Mouse (Mus musculus): ENCODE measurements around the gene Samd8. TPM values are rescaled to one million over a fixed set of nuclear protein-coding genes. Genes with fewer than 3 reads are reported as not detected.

The Samd8 gene
- 10 to 100 TPM; 33.2 to 33.7 TPM for total RNA-seq (2021)
- long read RNA-seq, experiment 1, partial matches to known transcripts: 0 of 2 reads
- long read RNA-seq, experiment 1, other reads (novel, unspliced or antisense): 2 of 2 reads
- long read RNA-seq, experiment 2, partial matches to known transcripts: 1 of 11 reads
- long read RNA-seq, experiment 2, other reads (novel, unspliced or antisense): 8 of 11 reads

DNA sequence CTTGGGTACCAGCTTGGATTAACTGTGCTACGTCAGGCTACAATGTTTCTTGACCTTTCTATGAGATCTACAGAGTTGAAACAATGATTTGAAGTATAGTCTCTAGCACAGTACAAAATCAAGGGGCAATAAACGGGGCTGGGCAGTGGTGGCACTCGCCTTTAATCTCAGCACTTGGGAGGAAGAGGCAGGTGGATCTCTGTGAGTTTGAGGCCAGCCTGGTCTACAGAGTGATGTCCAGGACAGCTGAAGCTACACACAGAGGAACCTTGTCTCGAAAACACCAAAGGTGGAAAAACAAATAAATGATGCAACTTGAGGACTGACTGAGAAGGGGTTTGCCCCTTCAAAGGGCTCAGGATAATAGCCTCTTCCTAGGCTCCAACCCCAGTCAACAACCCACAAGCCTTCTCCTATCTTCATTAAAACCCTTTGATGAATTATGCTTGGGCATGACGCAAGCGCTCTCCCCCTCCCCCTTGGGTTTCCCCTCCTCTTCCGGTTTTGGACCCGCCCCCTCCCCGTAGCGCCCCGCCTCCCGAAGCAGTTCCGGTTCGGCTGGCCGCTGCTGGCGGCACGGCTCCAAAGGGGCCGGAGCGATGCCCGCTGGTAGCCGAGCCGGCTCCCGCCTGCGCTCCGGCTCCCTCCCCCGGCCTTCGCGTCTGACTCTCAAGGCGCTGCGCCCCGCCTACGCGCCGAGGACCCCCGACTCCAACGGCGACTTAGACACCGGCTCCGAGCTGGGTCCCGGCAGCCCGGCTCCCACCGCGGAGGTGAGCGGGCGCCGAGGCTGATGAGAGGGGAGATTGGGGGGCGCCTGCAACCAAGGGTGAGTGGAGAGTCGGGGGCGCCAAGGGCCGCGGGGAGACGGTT is at the start of gene Samd8:
Gene Samd8, plus strand, starts transcription at position 524 of the 873 bp plus-strand sequence.
- DNase-seq (ENCODE audit: low spot score in 2 of 2): peak; percentile 70 to 79

DNA sequence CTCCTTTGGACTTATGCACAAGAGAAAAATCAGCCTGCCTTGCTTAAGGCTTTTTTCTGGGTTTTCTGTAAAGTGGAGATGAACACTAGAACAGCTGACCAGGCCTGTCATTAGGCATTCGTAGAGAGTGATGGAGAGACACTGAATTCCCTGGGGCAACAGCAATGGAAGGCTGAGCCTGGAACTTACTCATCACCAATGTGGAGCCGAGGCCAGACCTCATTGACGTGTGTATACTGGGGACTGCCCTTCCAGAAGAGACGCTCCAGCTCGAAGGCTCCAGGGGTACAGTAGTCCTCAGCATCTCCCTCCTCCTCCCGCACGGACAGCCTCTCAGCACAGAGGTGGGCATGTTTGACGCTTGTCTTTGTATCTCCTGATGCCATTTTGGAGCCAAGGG is 47.6 kb upstream of the Samd8 start:
- no peak for DNase-seq (ENCODE audit: low spot score in 2 of 2)

DNA sequence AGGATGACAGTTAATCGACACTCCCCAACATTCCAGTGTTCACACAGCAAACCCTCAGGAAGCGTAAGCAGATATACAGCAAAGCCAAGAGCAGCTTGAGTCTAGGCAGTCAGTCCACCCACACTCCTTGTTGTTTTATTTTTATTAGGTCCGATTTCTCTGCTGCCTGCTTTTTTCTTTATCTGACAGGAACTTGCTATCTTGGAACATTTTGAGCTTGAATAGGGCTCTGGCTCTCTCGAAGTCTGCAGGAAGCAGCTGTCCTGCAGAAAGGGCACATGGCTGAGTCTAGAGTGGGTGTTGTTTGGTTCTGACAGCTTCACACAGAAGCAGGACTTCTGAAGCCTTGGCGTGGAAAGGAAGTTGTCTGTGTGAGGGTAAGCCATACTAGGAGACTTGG is 47.1 kb upstream of the Samd8 start:
- no peak for DNase-seq (ENCODE audit: low spot score in 2 of 2)

DNA sequence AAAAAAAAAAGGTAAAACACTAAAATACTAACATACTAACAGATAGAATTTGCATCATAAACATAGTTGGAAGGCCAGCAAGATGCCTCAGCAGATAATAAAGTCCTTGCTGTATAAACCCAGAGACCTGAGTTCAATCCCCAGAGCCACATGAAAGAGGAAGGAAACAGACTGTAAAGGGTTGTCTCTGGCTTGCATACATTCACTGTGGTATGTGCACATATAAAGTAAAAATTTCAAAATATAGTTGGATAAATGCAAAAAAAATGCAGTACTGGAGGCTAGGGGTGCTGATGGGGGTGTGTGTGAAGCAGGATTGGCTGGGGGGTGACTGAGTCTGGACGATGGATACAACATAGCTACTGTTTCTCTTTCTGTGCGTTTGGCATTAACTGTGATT is 44.9 kb upstream of the Samd8 start:
- DNase-seq (ENCODE audit: low spot score in 2 of 2): no peak

DNA sequence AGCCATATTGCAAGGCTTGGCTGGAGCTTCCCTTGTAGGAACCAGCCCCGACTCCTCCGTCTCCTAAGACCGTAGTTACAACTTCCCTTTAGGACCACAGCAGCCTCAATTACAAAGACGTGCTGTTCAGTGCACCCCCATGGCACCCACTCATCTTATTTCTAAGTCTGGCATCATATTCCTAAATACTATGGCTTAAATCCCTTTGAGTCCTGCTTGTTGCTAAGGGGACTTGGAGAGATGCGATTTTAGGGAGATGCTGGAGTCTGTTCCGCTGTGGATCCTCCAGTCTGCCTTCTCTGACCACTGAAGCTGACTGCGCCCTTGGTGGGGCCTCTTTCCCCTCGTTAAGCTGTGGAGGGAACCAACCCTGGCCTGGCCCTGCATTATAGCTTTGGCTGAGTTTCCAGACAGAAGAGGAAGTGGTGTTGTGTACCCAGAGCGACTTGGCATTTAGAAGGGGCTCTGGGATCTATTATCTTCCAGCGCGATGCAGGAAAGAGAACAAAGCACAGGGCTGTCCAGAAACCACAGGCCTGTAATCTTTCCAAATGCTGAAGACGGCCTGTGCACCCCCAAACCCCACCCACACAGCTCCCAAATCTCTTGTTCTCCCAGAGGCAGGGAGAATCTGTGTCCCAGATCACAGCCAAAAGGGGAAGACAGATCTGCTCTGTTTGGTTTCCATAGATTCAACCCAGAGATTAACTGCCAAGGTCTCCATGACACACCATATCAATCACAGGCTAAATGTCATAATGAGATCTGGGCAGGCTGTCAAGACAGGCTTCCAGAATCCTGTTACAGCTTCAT is 43.4 kb upstream of the Samd8 start:
- no peak for DNase-seq (ENCODE audit: low spot score in 2 of 2)

DNA sequence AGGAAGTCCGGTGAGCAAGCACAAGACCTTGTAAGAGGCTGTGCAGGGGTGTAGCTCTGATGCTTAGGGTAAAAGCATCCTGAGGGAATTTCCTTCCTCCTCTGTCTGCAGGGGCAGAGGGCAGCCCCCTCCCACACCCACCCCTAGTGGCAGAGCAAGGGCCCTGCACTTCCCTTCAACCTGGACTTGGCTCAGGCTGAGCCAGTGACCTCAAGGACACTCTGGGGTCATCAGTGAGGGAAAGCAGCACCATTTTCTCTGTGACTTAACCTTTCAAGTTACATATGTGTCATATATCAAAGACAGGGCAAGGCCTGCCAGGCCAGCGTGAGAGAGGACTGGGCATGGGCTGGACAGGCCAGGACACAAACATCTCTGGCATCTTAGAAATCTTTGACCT is 40.8 kb upstream of the Samd8 start:
- no peak for DNase-seq (ENCODE audit: low spot score in 2 of 2)

DNA sequence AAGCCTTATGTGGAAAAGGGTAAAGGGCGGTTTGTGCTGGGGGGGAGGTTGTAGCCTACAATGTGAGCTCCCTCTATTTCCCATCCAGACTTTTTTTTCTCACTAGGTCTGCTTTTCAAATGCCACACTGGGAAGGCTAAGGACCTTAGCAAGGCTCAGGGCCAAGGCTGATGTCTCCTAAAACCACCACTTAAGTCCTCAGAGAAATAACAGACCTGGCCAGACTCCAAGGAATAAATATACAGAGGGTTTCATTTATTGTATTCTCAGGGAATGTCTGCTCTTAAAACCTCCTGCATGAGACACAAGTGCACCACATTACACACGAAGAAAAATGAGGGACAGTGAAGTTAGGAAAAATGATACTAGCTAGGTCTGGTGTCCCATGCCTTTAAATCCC is 39.1 kb upstream of the Samd8 start:
- no peak for DNase-seq (ENCODE audit: low spot score in 2 of 2)

DNA sequence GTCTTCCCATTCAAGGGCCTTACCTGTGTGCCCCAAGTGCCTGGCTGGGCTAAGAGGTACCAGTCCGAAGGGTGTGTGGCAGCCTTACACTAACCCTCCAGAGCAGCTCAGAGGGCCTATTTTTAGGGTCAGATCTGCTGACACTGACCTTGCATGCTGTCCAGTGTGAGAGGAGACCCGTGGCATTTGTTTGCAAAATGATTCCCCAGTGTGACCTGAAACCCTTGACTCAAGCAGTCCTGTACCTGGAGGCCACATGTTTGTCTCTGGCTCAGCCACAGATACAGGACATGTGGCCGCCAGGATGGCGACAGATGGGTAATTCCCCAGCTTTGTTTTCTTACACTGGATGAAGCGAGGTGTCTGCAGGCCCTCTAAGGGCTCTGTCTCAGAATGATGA is 35.8 kb upstream of the Samd8 start, which contains the start of gene Dupd1:
Gene Dupd1, minus strand, starts transcription at position 91 of the 400 bp plus-strand sequence.
- no peak for DNase-seq (ENCODE audit: low spot score in 2 of 2)

DNA sequence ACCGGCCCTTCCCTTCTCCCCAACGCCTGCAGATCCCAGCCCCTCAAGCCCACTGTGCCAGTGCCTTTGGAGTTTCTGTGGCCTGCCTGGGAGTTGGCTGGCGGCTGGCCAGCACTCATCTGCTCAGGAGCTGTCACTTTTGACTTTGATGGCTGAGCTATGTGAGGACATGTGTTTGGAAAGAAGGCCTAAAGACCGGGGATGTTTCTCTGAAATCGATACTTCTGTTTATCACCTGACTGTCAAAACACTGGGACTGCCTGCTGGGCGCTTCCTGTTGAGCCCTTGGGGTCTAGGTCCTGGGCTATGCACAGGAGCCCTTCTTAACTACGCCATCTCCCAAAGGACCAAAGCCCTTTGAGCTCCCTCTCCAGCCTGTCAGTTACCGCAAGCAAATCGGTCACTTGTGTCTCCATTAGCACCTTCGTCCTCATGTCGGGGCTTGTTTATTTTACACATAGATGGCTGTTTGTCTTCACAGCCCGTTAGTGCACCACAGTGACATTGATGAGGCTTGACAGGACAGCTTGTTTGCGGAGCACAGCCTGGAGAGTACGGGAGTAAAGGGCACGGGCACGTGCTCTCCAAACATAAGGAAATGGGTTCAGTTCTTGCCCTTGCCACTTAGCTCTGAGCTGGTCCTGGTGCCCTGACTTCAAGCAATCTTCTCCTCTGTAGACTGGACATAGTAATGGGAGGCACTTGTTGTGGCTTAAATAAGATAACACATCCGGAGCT is 30.5 kb upstream of the Samd8 start:
- no peak for DNase-seq (ENCODE audit: low spot score in 2 of 2)

DNA sequence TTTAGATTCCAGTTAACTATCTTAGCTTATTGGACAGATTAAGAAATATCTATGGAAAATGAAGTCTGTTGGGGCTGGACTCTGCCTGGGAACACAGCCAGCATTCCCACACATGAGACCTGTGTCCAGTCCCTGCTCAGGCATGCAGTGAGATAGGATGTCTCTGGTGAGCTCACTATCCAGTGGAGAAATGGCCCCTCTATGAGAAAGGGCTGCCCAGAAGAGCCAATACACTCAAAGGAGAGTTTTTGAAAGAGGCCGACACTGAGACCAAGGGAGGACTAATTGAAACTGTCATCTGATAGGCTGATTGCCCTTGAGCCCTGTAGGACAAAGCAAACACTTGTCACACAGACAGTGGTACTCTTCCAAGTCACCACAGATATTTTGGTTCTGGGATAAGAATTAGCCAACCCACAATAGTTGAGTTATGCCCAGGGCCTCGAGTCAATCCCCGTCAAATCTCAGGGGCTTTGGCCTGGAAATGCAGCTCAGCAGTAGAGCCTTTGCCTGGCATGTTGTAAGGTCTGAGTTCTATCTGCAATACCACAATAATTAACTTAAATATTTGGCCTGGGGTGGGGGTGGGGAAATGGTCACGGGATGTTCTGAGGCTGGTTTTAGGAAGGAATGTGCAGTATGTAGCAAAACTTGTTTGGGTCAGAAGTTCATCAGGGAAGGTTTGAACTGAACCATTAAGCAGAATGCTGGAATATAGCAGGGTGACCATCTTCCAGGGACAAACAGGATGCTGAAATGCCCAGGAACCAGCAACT is 29.7 kb upstream of the Samd8 start:
- no peak for DNase-seq (ENCODE audit: low spot score in 2 of 2)

DNA sequence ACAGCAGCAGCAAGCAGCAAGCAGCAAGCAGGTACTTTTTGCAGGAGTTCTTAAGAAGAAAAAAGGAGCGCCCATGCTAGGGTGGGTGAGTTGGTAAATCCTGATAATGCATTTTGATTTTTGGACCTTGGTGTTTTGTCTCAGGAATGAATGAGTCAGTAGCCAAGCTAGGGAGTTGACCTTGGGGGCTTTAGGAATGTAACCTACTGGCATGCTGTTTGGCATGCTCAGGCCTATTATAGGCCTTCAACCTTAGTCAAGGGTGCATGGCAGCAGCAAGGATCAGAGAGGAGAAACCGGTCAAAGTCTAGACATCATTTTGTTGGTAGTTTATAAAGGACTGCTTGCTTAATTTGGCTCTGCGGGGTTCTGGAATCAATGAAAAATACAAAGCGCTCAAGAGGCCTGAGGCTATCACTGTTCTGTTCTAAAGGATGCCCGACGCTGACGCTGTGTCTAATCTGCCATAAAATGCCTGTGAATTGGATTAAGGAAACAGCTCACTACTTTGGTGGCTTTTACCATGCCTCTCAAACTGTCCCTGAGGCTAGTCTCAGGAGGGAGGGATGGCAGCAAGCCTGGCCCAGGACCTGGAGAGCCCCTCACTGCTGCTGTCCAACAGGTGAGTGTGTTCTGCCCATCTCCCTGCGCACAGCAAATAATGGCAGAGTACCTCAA is 28.2 kb upstream of the Samd8 start:
- DNase-seq (ENCODE audit: low spot score in 2 of 2): no peak

DNA sequence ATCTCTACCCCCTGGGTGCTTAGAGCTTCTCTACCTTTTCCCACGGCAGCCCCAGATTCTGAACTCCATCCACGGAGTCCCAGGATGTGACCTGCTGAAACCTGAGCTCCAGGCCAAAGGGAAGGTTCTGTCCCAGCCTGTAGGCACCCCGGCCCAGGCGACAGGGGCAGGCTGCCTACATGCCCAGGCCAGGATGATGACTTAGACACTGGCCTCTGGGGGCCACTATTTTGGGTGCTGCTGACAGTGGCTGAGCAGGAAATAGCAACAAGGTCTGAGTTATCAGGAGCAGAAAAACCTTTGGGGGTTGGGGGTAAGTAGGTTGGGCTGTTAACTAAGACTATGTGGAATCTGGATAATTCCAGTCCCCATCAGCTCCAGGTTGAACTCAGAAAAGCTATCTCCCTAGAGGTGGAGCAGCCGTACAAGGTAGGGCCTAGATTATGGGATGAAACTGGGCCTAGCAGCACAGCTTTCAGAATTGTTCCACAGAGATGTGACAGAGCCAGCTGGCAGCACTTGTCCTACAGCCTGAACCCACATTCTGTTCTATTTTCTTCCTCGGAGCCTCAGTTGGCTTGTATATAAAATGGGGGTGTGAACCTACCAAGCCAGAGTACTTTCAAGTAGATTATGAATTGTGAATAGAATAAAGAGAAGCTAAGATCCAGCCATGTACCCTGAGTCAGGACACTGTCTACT is 21.1 kb upstream of the Samd8 start:
- no peak for DNase-seq (ENCODE audit: low spot score in 2 of 2)

DNA sequence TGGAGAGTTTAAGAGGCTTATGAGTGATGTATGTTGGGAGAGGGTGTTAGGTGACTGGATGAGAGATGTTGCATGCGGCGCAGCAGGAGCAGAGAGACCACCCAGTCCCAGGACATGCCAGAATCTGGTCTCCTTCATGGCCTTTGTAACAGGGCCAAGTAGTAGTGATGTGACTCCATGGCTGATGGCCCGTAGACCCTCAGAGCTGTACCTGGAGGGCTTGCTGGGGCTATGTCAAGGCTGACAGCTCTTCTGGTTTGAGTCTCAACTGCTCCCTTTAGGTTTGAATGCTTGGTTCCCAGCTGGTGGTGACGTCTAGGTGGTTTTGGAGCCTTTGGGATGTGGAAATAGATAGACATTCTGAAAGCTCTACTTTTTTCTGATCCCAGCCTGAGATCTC is 20.4 kb upstream of the Samd8 start:
- no peak for DNase-seq (ENCODE audit: low spot score in 2 of 2)

DNA sequence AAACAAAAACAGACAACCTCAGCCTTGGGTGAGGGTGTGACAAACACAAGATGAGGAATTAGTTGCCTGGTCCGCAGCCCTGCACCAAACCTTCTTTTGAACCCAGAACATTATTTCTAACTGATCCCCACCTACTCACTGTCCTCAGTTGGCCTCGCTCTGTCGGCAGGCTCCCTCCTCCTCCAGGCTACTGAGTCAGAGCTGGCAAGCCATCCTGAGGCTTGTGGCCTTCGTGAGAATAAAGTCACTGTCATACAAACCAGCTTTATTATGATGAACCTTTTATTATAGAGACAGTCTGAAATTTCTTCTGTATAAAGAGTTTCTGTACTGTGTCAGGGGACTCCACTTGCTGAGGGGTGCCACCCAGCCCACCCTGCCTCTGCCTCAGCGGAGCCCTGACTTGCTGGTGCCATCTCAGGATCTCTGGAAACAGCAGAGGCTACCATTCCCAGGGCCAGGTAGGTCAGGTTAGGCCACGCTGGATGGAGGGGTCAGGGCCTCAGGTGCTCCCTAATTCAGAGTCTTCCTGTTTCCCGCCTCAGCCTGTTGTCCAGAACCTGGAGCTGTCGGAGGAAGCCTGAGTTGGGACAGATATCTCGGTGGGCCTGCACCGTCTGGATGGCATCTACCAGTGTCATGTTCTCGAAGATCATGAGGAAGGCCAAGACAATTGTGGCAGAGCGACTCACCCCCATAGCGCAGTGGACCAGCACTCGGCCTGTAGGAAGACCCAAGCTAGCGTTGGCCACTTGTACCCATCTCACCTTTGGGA is 17.0 kb upstream of the Samd8 start:
- DNase-seq (ENCODE audit: low spot score in 2 of 2): no peak

DNA sequence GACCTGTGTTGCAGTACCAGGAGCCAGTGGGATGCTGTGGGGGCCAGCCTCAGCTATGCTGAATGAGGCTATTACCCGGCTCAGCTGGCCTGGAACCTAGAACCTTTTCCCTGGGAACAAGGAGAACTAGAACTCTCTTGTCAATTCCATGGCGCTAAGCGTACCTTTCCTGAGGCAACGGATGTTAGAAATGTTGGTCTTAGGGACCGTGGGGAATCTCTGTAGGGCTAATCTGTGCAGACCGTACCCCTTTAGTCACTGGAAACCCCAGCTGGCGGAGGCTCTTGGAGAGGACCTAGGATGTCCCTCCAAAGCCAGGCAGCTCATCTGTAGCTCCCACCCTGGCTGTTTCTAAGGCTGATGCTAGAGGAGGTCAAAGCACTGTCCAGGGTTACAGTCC is 10.0 kb upstream of the Samd8 start:
- no peak for DNase-seq (ENCODE audit: low spot score in 2 of 2)

DNA sequence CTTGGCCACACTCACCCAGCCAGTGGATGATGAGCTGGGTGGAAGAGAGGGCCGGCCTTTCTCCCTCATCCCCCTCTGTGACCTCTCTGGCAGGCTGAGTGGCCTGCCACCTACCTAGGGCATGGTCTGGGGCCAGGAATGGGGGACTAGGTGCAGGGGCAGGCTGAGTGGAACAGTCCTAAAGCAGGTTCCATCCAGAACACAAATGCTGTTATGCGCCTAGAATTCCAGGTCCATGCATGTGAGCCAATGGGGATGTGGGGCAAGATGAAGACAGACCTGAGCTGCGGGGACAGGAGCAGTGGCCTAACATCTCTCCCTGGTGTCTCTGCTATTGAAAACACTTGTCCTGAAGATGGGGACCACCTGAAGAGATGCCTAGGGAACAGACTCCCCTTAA is 9.0 kb upstream of the Samd8 start:
- DNase-seq (ENCODE audit: low spot score in 2 of 2): no peak

DNA sequence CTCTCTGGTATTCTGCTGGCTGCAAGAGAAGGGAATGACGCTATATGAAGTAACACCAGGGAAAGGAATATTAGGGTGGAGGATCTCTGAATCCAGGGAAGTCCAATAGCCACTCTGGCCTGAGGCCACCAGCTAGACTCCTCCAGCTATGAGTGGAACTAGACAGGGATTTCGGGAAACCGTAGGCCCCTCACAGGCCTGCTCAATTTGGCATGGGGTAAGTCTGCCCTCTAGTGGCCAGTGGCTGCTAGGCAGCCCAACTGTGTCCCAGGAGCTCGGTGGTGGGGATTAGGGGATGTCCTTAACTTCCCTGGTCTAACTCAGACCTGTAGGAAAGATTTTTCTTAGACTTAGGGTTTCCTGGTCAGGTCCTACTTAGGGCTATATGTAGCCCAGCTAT is 8.5 kb upstream of the Samd8 start:
- peak; percentile 70 to 74 for DNase-seq (ENCODE audit: low spot score in 2 of 2)

DNA sequence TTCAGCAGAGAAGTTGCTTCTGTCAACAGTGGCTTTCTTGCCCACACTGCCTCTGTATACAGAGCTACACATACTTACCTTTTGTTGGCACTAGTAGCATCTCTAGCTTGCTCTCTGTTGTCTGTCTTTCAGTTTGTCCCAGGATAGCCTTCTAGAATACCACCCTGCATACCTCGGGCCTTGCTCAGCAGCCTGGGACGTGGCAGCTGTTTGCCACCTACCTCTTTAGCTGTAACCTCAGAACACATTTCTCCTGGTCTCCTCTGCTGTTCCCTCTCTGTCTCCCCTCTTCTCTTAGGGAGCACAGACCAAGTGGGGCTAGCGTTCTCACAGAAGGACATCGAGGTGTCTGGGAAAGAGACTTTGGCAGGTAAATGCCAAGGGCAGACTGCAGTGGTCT is 7.9 kb upstream of the Samd8 start:
- no peak for DNase-seq (ENCODE audit: low spot score in 2 of 2)
